ENCODE assay signal across 8 mouse cellular contexts in the genomic region with DNA sequence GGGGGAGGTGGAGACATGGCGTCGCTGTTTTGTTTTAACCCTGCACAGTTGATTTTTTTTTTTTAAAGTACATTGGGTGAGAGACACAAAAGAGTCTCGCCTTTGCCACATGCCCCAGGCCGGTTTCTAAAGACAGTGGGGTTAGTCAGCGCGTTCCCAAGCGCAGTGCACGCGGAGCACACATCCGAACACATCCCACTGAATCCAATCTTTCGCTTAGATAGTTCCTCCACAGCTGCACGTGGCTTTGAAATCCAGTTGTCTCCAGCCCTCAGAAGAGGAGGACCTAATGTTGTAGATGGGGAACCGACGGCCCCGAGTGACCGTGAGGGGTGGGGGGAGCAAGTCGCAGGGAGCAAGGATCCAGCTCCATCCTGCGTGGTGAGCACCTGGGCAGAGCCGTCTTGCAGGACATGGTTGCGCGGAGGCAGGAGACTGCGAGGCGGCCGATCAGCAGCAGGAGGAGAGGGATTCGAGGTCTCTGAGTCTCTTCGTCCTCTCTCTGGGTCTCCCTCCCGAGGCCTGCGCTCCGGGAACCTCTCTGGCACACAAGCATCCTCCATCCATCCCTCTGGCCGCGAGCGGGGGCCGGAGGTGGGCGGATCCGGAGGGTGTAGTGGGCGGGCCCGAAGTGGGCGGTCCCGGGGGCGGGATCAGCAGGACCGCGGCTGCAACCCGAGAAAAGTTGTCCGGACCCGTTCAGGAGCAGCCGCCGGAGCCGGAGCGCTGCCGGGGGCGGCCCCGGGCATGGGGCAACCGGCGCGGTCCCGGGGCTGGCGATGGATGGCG. TPM values are rescaled to one million over a fixed set of nuclear protein-coding genes. Genes with fewer than 3 reads are reported as not detected.
DNase-seq lines count a peak whose midpoint lies in the region; ATAC-seq and TF ChIP-seq lines count a peak whose summit lies in the region.

A gene (plus strand): TSS at position 673 of the 789 bp plus-strand sequence.

- H3K27me3 ChIP-seq in hindbrain, embryonic 11.5 days (ENCODE audit: control insufficient read depth, insufficient read depth, low read length), result peaks cover 19% of the 10 kb centered on the region

- H3K9ac ChIP-seq in hindbrain, embryonic 11.5 days (ENCODE audit: low read depth, low read length), result peak within 1 kb of the TSS; percentile 58

- H3K36me3 ChIP-seq in hindbrain, embryonic 11.5 days (ENCODE audit: control insufficient read depth, insufficient read depth, low read length), result no peaks in the 10 kb centered on the region

- H3K4me3 ChIP-seq in hindbrain, embryonic 11.5 days (ENCODE audit: low read depth, low read length), result peak within 1 kb of the TSS; percentile 61
- H3K4me3 ChIP-seq in left cerebral cortex, adult 2 months, result peak within 1 kb of the TSS; percentile 40

- peaks cover 2% of the 10 kb centered on the region; the same call in 1 of the 2 replicates for H3K4me1 ChIP-seq in hindbrain, embryonic 11.5 days (replicated peaks; ENCODE audit: control insufficient read depth, insufficient read depth, low read length)

- peak within 1 kb of the TSS; percentile 81 for H3K4me2 ChIP-seq in hindbrain, embryonic 11.5 days (replicated peaks; ENCODE audit: low read depth, low read length)

- H3K9me3 ChIP-seq in hindbrain, embryonic 11.5 days (ENCODE audit: control insufficient read depth, low read length), result no peaks in the 10 kb centered on the region

- DNase-seq in adrenal gland, adult 8-10 months, result peak; percentile 55
- DNase-seq in cerebellum, postnatal 36 days, result peak; percentile 85 to 92
- DNase-seq in frontal cortex, postnatal 36 days (ENCODE audit: low spot score in 2 of 2), result peak; percentile 33 to 36
- DNase-seq in hindbrain, embryonic 11.5 days (ENCODE audit: low spot score), result peak; percentile 90
- peak; percentile 57 to 59 for DNase-seq in left cerebral cortex, adult 2 months (ENCODE audit: extremely low spot score in 1 of 2, low spot score in 2 of 2)
- DNase-seq in lung, postnatal 14 days, result peak; percentile 87
- peak; percentile 65 to 72 for DNase-seq in right cerebral cortex, postnatal 10 days (ENCODE audit: low spot score in 2 of 2)

- no peak within 1 kb of the TSS for H3K27ac ChIP-seq in hindbrain, embryonic 11.5 days (ENCODE audit: low read depth, low read length)
- H3K27ac ChIP-seq in left cerebral cortex, adult 2 months, result no peak within 1 kb of the TSS

- intact Hi-C loops in left cerebral cortex, adult 2 months (cut with DNase I), result loop anchor here (5.0 to 10.0 kb wide), 3 partner anchors 126 to 1263 kb away; no protein-coding TSS in a partner anchor

- ATAC-seq in hindbrain, embryonic 11.5 days (ENCODE audit: low FRiP score), result peak; percentile 94
- ATAC-seq in erythroid progenitor cell, adult 5-6 weeks (replicated peaks; ENCODE audit: low FRiP score, poor library complexity, severe bottlenecking), result no peak

- no peak for TF ChIP-seq CTCF in left cerebral cortex, adult 2 months (IDR thresholded peaks at IDR 0.05)

- under 1% methylated on average over 43 of the region's 58 CpGs for WGBS in hindbrain, embryonic 11.5 days

RNA-seq across cellular contexts. Expression of the gene that starts here (rescaled TPM):
- under 1 TPM; 0.35 to 0.75 (median 0.39) TPM for total RNA-seq in adrenal gland, adult 8-10 months (2022)
- 18.6 and 21.1 TPM in 2 replicates for polyA plus RNA-seq in hindbrain, embryonic 11.5 days (2014; fragmentation: Nextera tagmentation; extraction: Ambion mirVana)
- 1 to 10 TPM; 6.2 to 9.5 TPM for total RNA-seq in left cerebral cortex, adult 2 months (2021)
- total RNA-seq in erythroid progenitor cell, adult 5-6 weeks (2015; ENCODE audit: low replicate concordance), result not detected in 2 replicates
- not detected in 2 replicates for total RNA-seq in erythroid progenitor cell, adult 5-6 weeks (2017; ENCODE audit: low replicate concordance)

Comparison
In these comparisons a context has a peak if more than half of its experiments do, and no peak if none do; other contexts are left out.
1. RNA of the gene that starts here (total RNA-seq): 6.2 to 9.5 TPM in left cerebral cortex, adult 2 months; 0.35 to 0.75 TPM in adrenal gland, adult 8-10 months and not detected in erythroid progenitor cell, adult 5-6 weeks; every median in the first group is over 4 times any median in the second.
2. Peak in DNase-seq in adrenal gland, adult 8-10 months; RNA of the gene not detected or under 1 TPM.
3. DNase-seq: peak in every context shown above with its lines; median percentile 90 in hindbrain, embryonic 11.5 days; 88 in cerebellum, postnatal 36 days; 87 in lung, postnatal 14 days; 68 in right cerebral cortex, postnatal 10 days; 58 in left cerebral cortex, adult 2 months; 55 in adrenal gland, adult 8-10 months; 34 in frontal cortex, postnatal 36 days.